Mouse (Mus musculus): ENCODE data around the gene Mesd.

Gene Mesd

DNA sequence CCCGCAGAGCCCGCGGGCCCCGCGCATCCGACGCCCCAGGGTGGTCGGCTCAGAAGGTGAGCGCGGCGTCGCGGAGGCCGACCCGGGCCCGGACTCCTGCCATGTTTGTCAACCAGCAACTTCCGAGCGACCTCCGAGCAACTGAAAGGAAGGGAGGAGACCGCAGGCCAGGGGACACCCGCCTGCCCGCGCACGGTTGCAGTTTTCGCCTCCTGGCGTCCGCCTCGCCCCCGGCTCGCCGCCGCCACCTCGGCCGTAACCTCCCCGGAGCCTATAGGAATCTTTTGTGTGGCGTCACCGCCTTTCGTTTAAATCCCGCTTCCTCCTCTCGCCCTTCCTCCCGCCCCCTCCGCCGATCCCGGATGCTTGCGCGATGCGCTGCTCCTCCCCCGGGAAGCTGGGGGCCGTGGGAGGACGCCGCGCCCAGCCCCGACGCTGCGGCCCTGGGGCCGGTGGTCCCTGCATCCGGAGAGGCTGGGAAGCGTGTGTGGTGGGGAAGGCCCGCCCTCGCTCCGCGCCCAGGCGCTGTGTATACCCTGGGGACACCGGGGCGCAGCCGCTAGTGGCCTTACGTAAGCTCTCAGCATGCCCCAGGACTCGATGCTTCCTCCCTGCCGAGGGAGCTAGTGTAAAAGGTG lies at the start of gene Mesd, which contains the start of gene Tlnrd1:
Gene Mesd (plus strand): TSS at position 446 of the 638 bp plus-strand sequence.
Gene Tlnrd1 (minus strand): TSS at position 285 of the 638 bp plus-strand sequence.
- peak; percentile 89 to 91 for DNase-seq

DNA sequence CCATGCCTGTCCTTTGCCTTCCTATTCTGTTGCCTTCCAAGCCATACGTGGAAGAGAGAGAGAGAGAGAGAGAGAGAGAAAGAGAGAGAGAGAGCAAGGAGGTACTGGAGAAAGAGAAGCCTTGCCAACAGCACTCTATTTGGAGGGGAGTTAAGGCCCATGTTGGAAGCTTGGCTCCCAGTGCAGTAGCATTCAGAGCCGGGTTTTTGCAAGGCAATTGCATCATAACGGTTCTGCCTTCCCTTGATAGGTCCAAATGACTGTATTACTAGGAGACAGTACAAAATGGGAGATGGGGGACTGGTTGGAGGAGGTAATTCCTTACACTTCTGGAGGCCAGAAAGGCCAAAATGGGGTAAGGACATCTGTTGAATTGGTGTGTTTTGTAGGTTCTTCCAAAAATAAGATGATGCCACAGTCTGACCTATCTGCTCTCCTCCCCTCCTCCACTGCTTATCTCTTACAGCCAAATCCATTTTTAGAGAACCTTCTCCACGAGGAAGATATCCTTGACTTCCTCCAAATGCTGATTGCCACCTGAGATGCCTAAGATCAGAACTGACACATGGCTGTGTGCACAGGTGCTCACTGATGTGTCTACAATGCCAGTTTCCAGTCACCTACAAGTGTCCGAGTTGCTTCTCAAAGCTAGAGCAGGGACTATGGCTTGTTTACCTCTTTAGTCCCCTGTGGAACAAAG lies 45.6 kb upstream of the Mesd start:
- DNase-seq, result no peak

DNA sequence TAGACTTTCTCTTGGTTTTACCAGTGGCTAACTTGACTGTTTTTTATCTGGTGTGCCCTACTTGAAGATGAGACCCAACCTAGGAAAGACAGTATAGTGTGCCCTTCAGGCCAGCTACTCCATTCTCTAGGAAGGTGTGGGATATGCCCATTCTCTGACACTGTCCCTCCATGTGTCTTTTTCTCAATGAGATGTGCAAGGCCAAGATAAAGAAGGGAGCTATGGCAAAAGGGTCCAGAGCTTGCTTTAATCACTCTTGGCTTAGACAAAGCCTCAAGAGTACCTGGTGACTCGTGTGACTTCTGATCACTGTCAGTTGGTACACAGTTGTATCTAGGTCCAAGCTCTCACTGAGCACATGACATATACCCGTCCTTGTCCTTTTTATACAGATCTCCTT lies 44.2 kb upstream of the Mesd start:
- no peak for DNase-seq

DNA sequence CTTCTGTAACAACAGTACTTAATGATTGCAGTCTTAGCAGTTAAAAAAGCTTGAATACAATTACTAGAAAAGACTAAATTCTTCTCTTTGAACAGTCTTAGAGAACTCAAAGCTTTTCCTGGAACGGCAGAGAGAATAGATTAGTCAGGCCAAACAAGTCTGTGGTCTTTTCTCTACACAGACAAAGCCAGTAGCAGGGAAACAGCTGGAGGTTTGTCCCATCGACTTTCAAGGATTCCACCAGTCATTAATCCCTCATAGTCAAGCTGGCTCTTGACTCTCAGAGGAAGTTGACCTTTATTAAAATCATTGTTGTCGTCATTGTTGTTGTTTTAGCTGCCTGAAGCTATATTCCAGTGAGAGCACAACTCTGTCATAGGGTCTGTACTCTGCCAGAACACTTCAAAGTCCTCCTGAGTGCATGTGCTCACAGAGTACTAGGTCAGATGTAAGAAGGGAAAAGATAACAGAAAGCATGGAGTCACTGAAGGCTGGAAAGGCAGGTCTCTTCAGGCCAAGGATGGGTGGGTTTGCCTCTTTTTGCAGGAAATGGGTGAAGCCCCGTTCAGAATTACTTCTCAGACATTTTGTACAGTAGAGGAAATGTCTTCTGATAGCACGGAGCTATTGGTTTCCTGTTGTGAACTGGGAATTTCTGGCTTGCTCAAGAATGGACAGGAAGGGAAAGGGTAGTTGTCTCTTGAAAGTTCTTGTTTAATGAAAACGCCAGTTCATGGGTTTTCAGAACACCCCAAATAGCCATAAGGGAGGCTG lies 41.6 kb upstream of the Mesd start:
- peak in 1 of 2 experiments; percentile 21 for DNase-seq

DNA sequence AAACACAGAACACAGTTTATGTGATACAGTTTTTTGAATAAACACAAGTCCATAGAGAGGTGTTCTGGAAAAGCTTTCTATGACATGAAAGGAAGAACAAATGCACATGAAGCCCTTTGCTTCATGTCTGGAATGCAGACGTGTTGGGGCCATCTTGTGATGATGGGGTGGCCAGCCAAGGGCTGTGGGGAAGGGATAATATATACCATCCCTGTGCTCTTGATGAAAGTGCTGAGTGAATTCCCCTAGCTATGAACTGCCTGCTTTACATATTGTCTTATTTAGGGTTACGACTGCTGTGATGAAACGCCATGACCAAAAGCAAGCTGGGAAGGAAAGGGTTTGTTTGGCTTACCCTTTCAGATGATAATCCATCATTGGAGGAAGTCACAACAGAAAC lies 39.5 kb upstream of the Mesd start:
- DNase-seq, result no peak

DNA sequence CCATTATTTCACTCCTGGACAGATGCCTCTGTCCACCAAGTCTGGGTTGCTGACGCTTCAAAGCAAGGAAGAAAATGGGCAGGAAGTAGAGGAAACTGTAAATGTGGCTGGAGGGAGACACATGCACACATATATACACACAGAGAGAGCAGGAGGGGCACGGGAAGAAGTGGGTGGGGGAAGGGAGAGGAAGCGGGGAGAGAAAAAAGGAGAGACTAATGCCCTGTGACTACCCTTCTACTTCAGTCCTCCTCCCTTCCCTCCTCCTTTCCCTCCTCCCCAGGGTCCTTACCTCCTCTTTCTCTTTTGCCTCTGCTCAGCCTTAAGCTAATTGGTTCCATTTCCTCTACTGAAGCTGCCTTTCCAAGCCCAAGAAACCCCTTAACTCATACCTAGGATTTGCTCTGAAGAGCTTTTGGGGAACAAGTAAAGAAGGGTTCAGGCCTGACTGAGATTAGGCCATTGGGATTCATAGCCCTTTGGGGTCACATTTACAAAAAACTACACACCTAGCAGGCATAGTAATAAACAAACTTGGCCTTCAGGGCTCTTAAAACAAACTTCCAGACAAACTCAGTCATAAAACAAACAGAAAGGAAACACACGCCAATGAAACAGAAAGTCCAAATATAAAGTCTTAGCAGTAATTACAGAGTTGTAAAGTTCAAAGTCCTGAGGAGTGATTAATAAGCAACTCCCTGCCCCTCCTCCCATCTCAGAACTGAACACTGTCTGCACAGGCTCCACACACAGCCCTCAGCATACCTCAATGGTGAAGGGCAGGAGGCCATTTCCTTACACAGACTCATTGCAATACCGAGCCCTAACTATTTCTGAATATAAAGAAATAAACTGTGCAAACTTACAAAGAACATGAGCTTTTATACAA lies 36.8 kb upstream of the Mesd start:
- DNase-seq, result peak; percentile 74 to 87

DNA sequence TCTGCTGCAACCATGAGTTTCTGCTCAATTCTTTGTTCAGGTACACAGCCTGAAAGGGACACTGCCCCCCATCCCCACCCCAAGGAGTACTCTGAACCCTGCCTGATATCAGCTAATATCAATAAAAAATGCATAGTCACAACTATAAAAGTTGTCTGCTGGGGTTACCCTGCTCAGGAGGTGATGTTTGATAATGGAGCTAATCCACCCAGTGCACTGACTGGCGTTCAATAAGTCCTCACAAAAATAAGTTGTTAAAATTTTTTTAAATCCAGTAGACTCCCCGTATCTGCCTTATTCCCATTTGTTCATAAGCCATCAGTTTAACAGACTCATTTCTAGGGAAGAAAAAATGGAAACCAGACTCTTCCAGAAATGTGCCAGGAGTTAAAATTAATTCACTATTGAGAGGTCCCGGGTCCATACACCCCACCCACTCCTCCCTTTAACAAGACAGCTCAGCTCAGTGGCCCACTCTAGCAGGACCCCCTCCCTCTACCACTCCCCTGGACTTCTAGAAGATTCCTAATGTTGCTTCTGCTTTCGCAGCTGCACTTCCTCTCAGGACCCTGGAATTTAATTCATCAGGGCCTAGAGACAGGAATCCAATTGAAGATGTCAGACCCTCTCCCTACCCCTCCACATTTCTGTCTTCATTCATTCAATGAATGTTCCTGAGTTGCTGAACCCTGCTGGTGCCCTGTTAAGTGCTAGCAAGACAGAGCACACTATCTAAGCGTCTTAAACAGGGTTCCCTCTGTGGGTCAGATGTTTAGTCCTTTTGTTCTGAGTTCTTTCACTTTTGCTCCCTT lies 32.5 kb upstream of the Mesd start:
- DNase-seq, result no peak

DNA sequence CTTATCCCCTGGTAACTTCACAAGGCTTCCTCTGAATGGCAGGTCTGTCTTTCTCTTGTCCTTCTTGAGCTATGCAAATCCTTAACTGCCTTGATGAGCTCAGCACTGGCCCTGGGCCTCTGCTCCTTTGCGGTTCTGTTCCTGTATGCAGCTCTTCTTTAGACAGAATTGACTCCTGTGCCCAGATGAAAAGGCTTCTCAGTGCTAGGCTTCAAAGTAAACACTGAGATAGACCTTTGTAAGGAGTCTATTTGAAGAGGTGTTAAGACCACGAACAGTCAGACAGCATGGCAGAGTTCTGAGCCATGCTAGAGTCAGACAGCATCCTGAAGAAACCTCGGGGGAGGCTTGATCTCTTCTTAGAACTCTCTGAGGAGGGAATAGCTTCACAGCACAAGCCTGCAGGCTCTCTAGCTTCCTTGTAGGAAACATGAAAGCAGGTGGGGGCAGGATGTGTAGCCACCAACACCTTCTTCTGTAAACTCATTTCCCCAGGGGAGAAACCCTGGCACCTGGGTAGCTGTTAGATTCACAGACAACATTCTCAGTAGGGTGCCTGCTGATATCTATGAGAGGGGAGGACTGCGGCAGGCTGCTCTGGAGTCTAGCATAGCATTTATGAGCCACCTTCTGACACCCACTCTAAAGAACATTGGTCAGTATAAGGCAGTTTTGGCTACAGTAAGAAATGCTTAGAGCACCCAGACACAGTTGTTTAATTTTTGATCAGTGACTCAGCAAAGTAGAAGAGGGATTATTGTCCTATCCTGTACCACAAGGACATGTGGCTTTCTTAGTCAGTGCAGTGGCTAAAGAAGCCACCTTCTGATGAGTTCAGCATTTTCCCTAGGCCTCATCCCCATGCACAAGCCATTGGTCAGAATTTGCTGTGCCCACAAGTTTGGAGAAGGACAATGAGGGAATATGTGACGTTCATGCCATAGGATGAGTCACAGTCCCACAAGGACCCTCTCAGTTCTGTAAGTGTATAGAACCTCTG lies 31.6 kb upstream of the Mesd start:
- no peak for DNase-seq

DNA sequence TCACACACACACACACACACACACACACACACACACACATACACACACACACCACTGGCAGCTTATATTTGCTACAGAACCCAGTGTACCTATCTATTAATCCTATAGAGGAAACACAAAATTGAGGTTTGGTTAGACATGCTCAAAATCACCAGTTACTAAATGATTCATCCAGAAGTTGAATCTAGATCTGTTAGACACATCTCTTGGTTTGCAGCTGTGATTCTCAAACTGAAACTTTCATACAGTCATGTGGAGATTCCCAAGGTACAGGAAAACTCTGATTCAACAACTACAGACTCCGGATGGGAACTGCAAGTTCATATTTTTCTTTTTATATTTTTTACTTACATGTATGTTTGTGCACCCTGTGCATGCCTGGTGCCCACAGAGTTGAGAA lies 29.1 kb upstream of the Mesd start:
- DNase-seq, result no peak

DNA sequence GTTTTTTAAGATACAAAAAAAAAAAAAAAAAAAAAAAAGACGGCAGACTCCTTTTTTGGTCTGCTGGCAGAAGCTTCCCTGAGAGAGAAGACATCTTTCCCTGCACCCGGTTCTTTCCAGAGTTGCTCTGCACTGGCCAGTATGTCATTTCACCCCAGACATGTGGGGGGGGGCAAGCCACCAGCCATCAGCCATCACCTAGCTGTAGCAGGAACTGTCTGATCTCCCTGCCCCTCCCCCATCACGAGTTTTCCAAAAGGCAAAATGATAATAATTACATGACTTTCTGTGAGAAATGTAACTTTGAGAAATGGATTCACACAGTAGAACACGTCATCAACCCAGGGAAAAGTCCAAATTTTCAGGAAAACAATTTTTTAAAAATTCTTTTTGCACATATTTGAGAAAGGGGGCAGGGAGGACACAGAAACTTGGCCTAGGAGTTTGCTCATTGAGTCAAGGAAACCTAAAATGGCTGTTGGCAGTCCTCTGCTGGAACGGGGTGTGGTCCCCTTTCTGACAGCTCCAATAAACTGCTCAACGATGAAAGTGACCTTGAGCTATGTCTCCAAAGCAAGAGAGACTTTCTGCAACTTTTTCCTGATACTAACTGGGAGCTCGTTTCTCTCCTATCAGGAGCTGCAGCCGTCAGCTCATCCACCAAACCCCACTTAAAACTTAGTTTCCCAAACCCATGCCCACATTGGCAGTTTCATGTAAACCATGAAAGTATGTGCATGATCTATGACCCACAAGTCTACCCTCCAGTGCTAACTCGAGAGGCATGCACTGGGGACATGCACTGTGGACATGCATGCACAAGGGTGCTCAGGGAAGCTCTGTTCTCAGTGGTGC lies 27.7 kb upstream of the Mesd start:
- no peak for DNase-seq

DNA sequence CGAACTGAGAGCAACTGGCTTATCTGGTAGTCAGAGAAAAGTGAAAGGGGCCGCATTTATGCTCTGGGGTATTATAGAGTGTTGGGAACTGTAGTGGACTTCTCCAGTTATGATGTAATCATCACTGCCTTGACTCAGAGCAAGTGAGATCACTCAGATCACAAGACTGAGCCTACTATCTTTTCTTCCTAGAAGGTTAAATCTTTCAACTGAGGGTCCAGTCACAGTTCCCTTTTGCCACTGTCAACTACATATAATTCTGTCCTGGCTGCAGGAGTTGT lies 27.1 kb upstream of the Mesd start:
- no peak for DNase-seq

DNA sequence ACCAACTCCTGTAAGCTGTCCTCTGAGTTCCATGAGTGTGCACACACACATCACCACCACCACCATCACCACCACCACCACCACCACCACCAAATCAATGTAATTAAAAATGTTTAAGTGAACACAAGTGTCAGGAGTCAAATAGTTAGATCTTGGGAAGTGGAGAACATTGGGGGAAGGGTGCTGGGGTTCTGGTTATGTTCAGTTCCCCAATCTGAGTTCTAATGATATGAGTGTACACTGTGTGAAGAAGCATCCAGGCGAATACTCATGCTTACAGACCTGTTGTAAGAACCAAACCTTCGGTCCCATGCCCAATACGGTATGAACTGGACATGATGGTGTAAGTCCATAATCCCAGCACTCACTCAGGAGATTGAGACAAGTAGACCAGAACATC lies 26.3 kb upstream of the Mesd start:
- DNase-seq, result no peak

DNA sequence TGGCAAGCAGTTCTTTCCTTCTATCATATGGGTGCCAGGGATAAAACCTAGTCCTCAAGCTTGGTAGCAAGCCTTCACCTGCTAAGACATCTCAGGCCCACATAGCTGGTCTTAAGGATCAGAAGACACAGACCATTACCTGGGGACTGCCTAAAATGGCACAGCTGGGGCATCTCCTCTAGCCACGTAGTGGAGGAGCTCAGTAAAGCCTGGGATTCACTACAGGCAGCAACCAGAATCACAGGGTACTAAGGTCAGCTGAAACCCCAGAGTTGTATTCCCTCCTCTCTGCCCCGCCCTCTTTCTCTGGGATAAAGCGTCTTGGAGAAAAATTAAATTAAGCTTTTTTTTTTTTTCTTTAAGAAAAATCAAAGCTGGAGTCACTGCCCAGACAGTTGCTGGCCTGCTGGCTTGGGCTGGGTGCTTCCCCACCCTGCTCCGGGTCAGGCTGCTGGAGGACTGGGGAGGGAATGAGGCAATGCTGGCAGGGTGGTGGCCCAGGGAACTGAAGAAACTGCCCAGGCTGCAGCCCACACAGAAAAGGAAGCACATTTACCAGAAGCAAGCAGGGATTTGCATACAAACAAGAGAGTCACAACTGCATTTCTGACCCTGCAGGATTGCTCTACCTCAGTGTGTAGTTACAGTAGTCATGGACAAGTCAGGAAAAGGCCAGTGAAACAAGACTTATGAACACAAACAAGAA lies 24.7 kb upstream of the Mesd start:
- peak in 1 of 2 experiments; percentile 20 for DNase-seq

DNA sequence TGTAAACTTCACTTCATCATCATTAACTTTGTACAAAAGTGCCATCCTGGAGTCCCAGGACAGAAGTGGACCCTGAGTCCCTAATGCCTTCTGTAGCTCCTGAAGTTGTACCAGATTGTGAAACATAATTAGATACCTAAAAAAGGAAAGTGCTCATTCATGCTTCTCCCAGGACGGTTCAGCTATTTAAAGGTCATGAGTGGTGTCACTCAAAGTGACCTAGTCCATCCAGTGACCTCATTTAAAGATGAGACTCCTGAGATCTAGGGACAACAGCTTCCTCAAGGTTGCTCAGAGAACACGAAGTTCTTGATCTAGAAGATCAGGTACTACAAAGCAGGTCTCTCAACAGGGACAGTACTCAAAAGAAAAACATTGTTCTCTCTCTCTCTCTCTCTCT lies 20.7 kb upstream of the Mesd start:
- no peak for DNase-seq

DNA sequence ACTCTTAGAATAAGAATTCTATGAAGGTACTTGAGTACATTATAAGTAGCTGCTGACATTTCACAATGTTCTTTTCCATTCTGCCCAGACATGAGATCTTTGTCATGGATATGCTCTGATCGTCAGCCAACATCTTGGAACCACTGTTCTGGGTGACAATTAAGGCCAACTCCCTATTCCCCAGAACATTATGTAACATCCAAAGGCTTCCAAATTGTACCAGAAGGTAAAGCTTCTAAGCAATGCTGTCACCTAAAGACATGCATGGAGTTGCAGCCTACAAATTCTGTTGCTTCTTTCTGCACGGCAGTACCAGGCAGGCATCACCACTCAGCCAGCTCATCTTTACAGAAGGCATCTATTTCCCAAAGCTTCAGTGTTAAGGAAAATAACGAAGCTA lies 16.1 kb upstream of the Mesd start:
- DNase-seq, result no peak

DNA sequence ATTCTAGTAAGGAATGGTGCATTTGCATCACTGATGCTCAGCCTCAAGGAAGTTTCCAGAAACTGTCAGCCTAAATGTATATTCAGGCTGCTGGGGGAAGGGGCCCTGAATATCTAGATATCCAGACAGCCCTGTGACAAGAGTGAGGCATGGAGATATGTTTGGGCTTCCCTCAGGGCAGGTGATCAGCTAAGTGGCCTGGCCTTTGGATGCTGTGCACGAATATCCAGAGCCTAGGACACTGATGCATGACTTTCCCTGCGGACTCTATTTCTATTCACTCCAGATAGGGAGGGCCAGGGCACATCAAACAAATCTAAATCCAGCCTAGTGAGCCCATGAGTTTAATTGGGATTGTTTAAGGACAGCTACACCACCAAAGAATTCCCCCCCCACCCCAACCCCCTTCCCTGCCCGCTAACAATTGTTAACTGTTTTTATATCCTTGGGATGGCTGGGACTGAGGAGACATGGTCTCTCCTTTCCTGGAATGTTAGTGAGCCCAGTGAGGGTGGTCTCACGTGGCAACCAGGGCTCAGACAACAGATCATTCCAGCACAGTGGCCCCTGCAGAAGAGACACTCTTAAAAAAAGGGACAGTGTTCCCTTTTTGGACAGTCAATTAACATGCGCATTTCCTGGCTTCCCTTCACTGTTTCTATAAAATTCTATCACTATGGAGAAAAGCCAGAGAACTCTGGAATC lies 14.3 kb upstream of the Mesd start:
- DNase-seq, result no peak

DNA sequence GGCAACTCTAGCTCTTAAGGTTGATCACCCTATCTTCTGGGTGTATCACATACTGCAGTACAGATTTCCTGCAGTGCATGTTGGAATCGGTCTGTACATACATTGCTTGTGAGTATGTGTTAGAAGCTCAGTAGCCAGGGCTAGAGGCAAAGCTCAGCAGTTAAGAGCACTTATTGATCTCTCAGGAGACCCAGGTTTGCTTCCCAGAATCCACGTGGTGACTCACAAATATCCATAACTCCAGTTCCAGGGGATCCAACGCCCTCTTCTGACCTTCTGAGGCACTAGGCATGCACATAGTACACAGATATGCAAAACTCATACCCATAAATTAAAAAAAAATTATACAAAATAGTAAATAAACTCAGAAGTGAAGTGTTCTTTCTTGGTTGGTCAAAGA lies 7.2 kb upstream of the Mesd start:
- DNase-seq, result no peak

DNA sequence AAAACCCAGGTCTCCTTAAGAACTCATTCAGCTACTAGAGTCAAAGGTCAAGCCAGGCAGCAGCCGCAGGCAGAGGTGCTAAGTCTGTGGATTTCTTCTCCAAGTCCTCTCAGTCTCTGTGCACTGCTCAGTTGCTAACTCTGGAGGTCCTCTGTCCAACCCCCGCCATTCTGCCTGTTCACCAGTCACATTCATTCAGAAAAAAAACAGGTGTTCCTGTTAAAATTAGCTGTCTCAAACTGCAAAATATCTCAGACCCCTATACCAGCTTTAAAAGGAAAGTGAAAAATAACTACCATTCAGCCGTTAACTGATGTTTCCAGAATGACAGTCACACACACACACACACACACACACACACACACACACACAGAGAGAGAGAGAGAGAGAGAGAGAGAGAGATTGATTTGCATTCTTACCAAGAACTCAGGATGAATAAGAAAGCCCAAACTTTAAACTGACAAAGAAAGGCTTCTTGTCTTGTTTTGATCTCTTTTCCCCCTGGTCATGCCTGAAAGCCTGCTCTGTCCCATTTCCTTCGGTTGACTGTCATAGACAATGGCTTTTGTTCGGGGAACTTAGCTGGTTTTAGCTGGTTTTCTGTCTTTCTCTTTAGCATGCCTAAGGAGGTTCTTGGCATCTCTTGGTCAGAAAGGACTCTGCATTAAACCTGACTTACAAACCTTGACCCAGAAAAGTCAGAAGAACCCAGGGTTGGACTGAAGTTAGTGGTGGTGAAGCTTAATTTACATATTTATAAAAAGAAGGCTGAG lies 5.4 kb upstream of the Mesd start:
- peak; percentile 38 to 47 for DNase-seq

Measured in kidney, postnatal 36 days (tissue).